Mouse (Mus musculus) cerebellum, adult 11-12 months (tissue): ENCODE data around the gene Gpr171.
"Not testable (repeated sequence)": the region's sequence is repeated elsewhere in the genome, so short reads cannot be mapped to it uniquely, and the experiment has no call there.

ENCODE experiments used
- DNase-seq: peaks from one replicate; pipeline ENCODE4 v3.0.0; 2022

The Gpr171 gene

GRCm38 (mm10) chr3:59101218-59101986 is at the start of gene Gpr171:
Gene Gpr171, minus strand, starts transcription at chr3:59101821.
- no peak for DNase-seq

DNA sequence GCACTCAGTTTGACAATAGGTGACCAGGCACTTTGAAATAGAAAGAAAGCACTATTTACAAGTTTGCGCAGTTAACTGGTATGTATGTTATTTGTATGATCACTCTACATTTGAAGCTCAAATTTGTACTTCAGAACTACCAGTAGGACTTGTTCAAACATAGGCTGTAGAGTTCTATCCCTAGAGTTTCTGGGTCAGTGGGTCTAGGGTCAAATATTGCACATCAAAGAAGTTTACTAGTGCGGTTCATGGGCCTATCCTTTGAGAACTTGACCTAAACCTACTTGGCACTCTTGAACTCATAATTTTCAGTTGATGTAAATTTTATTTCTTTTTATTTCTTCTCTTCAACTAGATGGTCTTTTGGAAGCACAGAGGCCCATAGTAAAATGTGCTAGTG is 49.0 kb upstream of the Gpr171 start:
- DNase-seq, result no peak

GRCm38 (mm10) chr3:59149646-59150045 is 48.0 kb upstream of the Gpr171 start:
- no peak for DNase-seq

- no peak for DNase-seq
These were observed 43.6 kb upstream of the Gpr171 start for GRCm38 (mm10) chr3:59145194-59145593.

DNA sequence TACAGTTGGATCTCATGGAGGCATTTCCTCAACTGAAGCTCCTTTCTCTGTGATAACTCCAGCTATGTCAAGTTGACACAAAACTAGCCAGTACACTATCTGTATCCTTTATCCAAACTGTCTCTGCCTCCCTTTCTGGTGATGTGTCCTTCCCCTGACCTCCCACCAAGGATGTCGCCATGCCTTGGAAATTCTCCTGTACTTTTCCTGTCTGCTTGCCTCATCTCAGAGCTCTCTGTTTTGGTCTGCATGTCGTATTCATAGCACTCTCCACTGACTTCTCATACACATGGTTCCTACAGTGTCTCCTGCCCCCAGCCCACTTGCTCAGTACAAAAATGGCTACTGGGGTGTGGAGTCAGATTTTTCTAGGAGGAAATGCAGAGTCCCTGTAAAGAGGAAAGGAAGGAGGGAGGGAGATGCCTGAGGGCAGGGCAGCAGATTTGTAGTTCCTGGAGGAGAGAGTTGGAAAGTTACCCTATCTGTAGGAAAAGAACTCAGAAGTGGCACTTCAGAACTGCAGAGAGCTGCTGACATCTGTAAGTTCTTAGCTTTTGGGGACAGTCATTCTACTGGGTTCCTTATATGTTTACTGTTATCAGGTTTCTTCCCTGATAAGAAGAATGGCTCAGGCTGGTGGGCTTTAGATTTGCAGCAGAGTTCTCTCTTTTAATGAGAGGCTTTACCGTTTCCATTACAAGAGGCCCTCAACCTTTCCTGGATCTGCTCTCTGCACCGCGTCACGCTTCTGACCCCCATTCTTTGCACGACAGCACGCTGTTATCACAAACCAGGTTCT is 40.1 kb upstream of the Gpr171 start:
- no peak for DNase-seq

DNA sequence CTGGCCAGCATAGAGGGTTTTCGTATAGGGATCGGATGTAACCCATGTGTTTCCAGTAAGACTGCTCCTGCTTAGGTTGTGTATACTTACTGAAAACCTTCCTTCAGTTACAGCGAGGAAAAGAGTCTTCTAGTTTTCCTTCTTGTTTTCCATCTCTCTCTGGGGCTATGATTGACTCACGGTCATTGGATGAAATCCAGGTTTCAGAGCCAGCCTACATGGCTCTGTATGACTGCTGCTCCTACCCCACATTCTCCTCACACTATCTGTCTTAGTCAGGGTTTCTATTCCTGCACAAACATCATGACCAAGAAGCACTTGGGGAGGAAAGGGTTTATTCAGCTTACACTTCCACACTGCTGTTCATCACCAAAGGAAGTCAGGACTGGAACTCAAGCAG is 39.3 kb upstream of the Gpr171 start:
- not testable (repeated sequence) for DNase-seq

DNA sequence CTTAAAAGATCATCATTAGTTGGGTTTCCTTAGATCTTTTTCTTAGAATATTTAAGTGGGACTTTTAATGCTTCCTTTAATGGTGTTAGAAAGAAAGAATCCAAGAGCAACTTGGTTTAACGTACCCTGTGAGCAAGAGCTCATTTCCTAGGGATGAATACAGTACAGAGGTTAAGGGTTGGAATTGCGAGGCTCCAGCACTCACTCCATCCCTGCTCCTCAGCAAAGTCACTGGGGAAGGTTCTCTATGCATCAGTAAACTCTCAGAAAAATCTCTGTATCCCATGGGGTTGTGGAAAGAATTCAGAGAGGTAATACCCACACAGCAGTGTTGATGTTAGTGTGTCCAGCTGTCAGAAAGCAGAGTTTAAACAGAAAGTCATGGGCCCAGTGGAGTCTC is 38.5 kb upstream of the Gpr171 start:
- DNase-seq, result no peak

DNA sequence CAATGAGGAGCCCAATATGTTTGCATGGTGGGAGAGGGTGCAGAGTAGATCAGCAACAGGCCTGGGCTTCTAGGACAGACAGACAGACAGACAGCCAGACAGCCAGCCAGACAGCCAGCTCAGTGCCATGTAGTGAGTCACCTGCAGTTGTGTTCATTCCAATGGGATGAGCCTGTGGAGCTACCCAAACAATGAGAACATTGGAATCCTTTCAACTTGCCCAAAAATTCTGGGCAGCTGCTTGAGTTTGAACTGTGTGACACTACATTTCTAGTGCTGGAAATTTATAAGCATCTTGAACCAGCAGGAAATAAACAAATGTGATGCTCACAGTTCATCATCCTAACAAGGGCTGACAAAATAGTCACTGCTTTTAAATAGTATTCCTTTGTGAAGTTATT is 38.0 kb upstream of the Gpr171 start:
- DNase-seq, result no peak

DNA sequence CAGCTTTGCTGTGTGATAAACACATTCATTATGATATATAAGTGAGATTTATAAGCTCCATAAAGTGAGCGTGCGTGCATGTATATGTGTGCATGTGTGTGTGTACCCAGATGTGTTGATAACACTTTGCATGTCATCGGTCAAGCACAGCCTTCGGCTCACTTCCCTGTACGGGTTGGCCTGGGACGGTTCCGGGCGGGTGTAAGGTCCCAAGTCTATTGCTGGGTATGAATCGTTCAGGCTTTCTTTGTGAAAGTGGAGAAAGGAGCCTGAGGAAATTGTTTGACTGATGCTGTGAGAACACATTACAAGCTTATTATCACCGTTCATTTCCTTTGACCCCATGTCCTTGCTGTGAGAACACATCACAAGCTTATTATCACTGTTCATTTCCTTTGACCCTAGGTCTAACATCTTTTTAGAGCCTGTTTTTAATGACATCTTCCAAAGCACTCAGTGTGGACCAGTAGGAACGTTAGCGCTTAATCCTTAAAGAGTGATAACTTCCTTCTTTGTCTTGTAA is 37.4 kb upstream of the Gpr171 start:
- DNase-seq, result no peak

GRCm38 (mm10) chr3:59135911-59136653 is 34.5 kb upstream of the Gpr171 start:
- DNase-seq, result no peak

GRCm38 (mm10) chr3:59133189-59133588 is 31.6 kb upstream of the Gpr171 start:
- DNase-seq, result no peak

DNA sequence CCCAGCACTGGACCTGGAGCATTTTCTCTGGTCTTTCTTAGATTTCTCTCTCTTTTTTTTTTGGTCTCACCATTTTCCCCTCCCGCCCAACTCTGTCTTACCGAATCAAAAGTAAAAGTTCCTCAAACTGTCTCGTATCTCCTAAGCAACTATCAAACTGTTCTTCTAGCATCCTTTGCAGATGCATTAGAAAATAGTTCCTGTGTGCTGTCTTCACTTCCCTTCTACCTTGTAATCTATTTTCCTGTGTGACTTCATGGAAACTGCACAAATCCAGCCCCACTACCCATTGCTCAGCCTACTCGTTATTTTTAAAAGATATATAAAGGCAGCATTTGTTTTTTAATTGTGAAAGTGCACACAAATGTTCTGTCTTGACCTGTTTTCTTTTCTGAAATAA is 30.3 kb upstream of the Gpr171 start:
- DNase-seq, result no peak

DNA sequence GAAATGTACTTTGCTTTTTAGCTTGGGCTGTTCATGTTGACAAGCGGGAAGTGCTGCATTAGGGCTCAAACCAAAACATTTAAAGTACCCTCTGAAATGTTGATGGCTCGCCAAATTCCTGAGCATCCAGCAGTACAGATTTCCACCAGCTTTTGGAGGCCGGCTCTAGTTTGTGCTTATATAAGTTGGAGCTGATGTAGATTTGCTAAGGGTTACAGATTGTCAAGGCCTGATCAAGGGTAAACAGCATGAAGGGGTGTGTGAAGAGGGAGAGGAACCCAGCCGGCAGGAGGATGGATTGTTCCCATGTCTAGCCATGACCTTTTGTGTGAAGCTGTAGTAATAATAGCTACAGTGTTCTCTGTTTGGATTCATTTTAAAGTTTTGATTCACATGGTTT is 29.5 kb upstream of the Gpr171 start:
- no peak for DNase-seq

GRCm38 (mm10) chr3:59130431-59130830 is 28.8 kb upstream of the Gpr171 start:
- DNase-seq, result no peak

DNA sequence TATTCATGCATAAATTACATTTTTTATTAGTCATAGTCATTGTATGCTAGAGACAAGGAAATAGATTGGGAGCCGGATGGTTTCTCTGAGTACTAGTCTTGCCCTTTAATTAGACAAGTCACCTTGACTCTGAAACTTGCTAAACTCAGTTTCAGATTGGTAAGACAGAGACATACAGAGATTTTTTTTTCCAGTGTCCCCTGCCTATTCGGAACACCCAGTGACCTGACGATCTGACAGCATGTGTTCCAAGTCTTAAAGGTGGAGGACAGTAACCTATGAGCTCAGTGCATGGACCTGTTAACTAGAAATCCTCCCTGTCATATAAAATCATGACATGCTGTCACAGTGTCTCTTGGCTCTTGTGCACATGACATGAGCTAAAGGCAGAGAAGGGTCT is 27.9 kb upstream of the Gpr171 start:
- no peak for DNase-seq

DNA sequence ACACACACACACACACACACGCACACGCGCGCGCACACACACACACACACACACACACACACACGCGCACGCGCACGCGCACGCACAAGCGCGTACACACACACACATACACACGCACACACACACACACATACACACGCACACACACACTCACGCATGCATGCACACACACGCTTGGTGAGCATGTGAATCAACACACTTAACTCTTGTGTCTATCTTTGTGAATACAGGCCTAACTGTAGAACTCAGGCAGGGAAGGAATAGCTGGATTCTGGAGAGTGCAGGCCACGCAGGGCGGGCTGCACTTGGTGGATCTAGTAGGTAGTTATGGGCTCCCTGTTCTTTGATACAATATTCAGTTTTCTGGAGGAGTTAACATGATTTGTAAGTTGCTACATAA is 27.1 kb upstream of the Gpr171 start:
- no peak for DNase-seq

GRCm38 (mm10) chr3:59125783-59126555 is 24.3 kb upstream of the Gpr171 start:
- DNase-seq, result no peak

GRCm38 (mm10) chr3:59125022-59125421 is 23.4 kb upstream of the Gpr171 start:
- no peak for DNase-seq

- DNase-seq, result no peak
These were observed 20.3 kb upstream of the Gpr171 start for GRCm38 (mm10) chr3:59121780-59122449.

DNA sequence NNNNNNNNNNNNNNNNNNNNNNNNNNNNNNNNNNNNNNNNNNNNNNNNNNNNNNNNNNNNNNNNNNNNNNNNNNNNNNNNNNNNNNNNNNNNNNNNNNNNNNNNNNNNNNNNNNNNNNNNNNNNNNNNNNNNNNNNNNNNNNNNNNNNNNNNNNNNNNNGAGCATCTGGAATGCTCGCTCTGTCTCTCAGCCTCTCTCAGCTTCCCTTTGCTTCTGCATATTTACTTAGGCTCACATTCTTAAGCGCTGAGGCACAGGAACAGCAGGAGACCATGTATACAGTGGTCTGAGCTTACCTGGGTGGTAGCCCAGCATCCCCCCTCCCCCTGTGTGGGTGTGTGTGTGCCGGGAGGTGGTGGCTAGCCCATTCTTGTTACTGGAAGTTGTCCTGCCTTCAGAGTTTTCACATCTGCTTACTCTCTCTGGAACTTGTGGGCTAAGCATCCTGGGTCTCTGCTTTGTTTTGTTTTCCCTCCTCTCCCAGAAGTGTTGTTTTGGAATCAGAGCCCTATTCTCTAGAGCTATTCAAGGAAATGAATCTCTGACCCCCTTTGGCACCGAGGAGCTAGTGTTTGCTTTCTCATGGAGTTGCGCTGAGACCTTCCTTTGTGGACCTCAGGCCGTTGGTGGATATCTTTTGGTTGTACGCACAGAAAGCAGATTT is 19.6 kb upstream of the Gpr171 start:
- no peak for DNase-seq

GRCm38 (mm10) chr3:59113973-59114517 is 12.4 kb upstream of the Gpr171 start:
- DNase-seq, result no peak
